Mouse (Mus musculus) bone marrow, adult 2 months (tissue): ENCODE data around the gene Lalba.

Experiments used
- CTCF ChIP-seq: fragments of 200-500 bp; IDR thresholded peaks from 2 replicates; pipeline ENCODE4 v1.5.1; 2011; ENCODE audit warnings: low read length, control low read depth; ENCODE audit not compliant: control insufficient read depth, insufficient read depth
- POLR2A ChIP-seq: fragments of 200-500 bp; IDR thresholded peaks from 2 replicates; pipeline ENCODE4 v1.6.1; 2011; ENCODE audit warnings: low read depth, mild to moderate bottlenecking, control low read depth, low read length, borderline replicate concordance; ENCODE audit not compliant: control insufficient read depth

DNA sequence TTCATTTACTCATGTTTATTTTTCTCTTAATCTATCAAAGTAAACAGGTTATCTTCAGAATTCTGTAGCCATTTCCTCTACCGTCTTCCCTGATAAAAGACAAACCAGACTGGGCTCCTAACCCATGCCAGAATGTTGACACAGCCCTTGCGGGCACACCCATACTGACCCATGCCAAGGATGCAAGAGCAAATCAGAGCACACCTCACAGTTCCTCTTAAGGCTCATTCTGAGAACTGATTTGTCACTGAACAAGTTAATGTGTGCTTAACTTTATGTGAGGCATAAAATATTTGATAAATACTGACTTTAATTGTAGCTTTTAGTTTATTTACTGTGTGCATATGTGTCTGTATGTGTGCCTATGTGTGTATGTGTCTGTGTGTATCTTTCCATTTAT lies 8.8 kb upstream of the Lalba start:
- TF ChIP-seq CTCF, result no peak
- no peak for TF ChIP-seq POLR2A
